ENCODE assay signal across 40 mouse cellular contexts in genomic region chr9:120099304-120099703, GRCm38 (mm10). TPM values are rescaled to one million over a fixed set of nuclear protein-coding genes. Genes with fewer than 3 reads are reported as not detected.
"Had no signal": no experiment of that assay in that cellular context is flagged by ENCODE, and none has a peak within 500 bp of the region (broad histone marks: within the 10 kb centered on the region; RNA-seq: fewer than 3 reads in every experiment).

No protein-coding gene starts in this region.

- H3K36me3 ChIP-seq: limb, embryonic 10.5 days; limb, embryonic 12.5 days; limb, embryonic 13.5 days; limb, embryonic 15.5 days; liver, embryonic 12.5 days; liver, embryonic 13.5 days; liver, embryonic 15.5 days; lung, embryonic 15.5 days; midbrain, embryonic 10.5 days; midbrain, embryonic 12.5 days; midbrain, embryonic 13.5 days; midbrain, embryonic 15.5 days had no signal

- H3K27me3 ChIP-seq: limb, embryonic 12.5 days; limb, embryonic 13.5 days; limb, embryonic 15.5 days; liver, embryonic 12.5 days; liver, embryonic 13.5 days; liver, embryonic 15.5 days; lung, embryonic 15.5 days; midbrain, embryonic 12.5 days; midbrain, embryonic 13.5 days; midbrain, embryonic 15.5 days had no signal

- H3K9me3 ChIP-seq: limb, embryonic 10.5 days; limb, embryonic 15.5 days had no signal

- H3K27ac ChIP-seq: limb, embryonic 10.5 days; limb, embryonic 12.5 days; limb, embryonic 13.5 days; limb, embryonic 15.5 days; liver, embryonic 12.5 days; liver, embryonic 13.5 days; liver, embryonic 14.5 days; liver, embryonic 15.5 days; lung, embryonic 15.5 days; macrophage; midbrain, embryonic 10.5 days; midbrain, embryonic 12.5 days; midbrain, embryonic 13.5 days; midbrain, embryonic 15.5 days had no signal

- H3K4me2 ChIP-seq: limb, embryonic 12.5 days; limb, embryonic 13.5 days; limb, embryonic 15.5 days; liver, embryonic 11.5 days; liver, embryonic 12.5 days; liver, embryonic 15.5 days; lung, embryonic 14.5 days; lung, embryonic 15.5 days; midbrain, embryonic 11.5 days; midbrain, embryonic 12.5 days; midbrain, embryonic 13.5 days; midbrain, embryonic 15.5 days had no signal

- H3K4me1 ChIP-seq: limb, embryonic 10.5 days; limb, embryonic 12.5 days; limb, embryonic 13.5 days; limb, embryonic 15.5 days; liver, embryonic 15.5 days; lung, embryonic 15.5 days; midbrain, embryonic 10.5 days; midbrain, embryonic 12.5 days; midbrain, embryonic 13.5 days; midbrain, embryonic 15.5 days had no signal

- H3K4me3 ChIP-seq: limb, embryonic 10.5 days; limb, embryonic 12.5 days; limb, embryonic 13.5 days; limb, embryonic 15.5 days; liver, embryonic 12.5 days; liver, embryonic 13.5 days; liver, embryonic 15.5 days; lung, embryonic 15.5 days; megakaryocyte, embryonic 14.5 days; midbrain, embryonic 10.5 days; midbrain, embryonic 12.5 days; midbrain, embryonic 13.5 days; midbrain, embryonic 15.5 days; myocyte had no signal

- ATAC-seq: liver, embryonic 12.5 days; lung, postnatal 0 days; midbrain, embryonic 13.5 days; midbrain, embryonic 15.5 days; midbrain, embryonic 16.5 days had no signal

- H3K9ac ChIP-seq: limb, embryonic 12.5 days; limb, embryonic 13.5 days; limb, embryonic 15.5 days; liver, embryonic 12.5 days; liver, embryonic 13.5 days; liver, embryonic 14.5 days; liver, embryonic 15.5 days; liver, postnatal 0 days; lung, embryonic 14.5 days; lung, embryonic 15.5 days; midbrain, embryonic 12.5 days; midbrain, embryonic 13.5 days; midbrain, embryonic 15.5 days had no signal

RNA-seq across cellular contexts. Expression of gene Ccr8, which starts 7.4 kb away (rescaled TPM):
- total RNA-seq: left cerebral cortex, adult 8-10 months; left cerebral cortex, postnatal 10 days; left cerebral cortex, postnatal 14 days; left cerebral cortex, postnatal 25 days; left cerebral cortex, postnatal 36 days; left cerebral cortex, postnatal 4 days; liver, adult 2 months; megakaryocyte progenitor cell, adult 5-6 weeks; megakaryocyte, adult 5-6 weeks; megakaryocyte-erythroid progenitor cell, adult 5-6 weeks; midbrain, postnatal 0 days; monocyte, adult 5-6 weeks had no signal
- polyA plus RNA-seq: limb, embryonic 10.5 days; limb, embryonic 11.5 days; limb, embryonic 12.5 days; liver, embryonic 11.5 days; liver, embryonic 12.5 days; liver, embryonic 13.5 days; liver, embryonic 14.5 days; liver, embryonic 16.5 days; liver, postnatal 0 days; macrophage; midbrain, embryonic 10.5 days; midbrain, embryonic 11.5 days; midbrain, embryonic 12.5 days; midbrain, embryonic 13.5 days; midbrain, embryonic 14.5 days; midbrain, embryonic 15.5 days; midbrain, embryonic 16.5 days; midbrain, postnatal 0 days; myocyte had no signal

RNA-seq across cellular contexts. Expression of gene Cx3cr1, which starts 29.6 kb away (rescaled TPM):
- polyA plus RNA-seq: myocyte had no signal

RNA-seq across cellular contexts. Expression of gene Mobp, which starts 50.2 kb away (rescaled TPM):
- total RNA-seq: liver, adult 2 months; megakaryocyte progenitor cell, adult 5-6 weeks; megakaryocyte, adult 5-6 weeks; megakaryocyte-erythroid progenitor cell, adult 5-6 weeks; monocyte, adult 5-6 weeks had no signal
- polyA plus RNA-seq: limb, embryonic 10.5 days; limb, embryonic 11.5 days; limb, embryonic 12.5 days; limb, embryonic 13.5 days; limb, embryonic 14.5 days; liver, adult 2 months; liver, embryonic 11.5 days; liver, embryonic 12.5 days; liver, embryonic 13.5 days; liver, embryonic 15.5 days; liver, embryonic 16.5 days; liver, postnatal 0 days; lung, adult 2 months; lung, embryonic 14.5 days; lung, embryonic 15.5 days; lung, embryonic 16.5 days; lung, postnatal 0 days; macrophage; midbrain, embryonic 14.5 days; midbrain, embryonic 15.5 days; myocyte had no signal
